Mouse (Mus musculus): ENCODE measurements around the gene Gm10491.

- TF ChIP-seq CTCF (IDR thresholded peaks at IDR 0.05; ENCODE audit: control insufficient read depth, insufficient read depth, insufficient replicate concordance, low read depth, low read length) (no peak), POLR2A (IDR thresholded peaks at IDR 0.05; ENCODE audit: control insufficient read depth, low read depth, low read length) (no peak)
These were observed 39.1 kb downstream of the Gm10491 start for GRCm38 (mm10) chrX:7868506-7868905.

All from testis, adult 2 months (tissue).